Mouse (Mus musculus) adrenal gland, postnatal 4 days (tissue): Measurements from ENCODE around the gene Hp. TPM values are rescaled to one million over a fixed set of nuclear protein-coding genes. Genes with fewer than 3 reads are reported as not detected.
A peak's percentile ranks its signal among the peaks of the same experiment; 100 is the strongest.

Source experiments
- DNase-seq, 2 experiments: peaks; one replicate each; pipeline ENCODE4 v3.0.0; 2021 to 2022; ENCODE audit warnings: low spot score in 2 of 2, mixed read lengths in 2 of 2
- total RNA-seq, 2 experiments: library from RNA; stranded (reverse); gene quantifications; 2 replicates each; pipeline ENCODE4 v1.2.3; 2021

Gene Hp
- total RNA-seq, 2 experiments from 2014 or later: 21.3 to 285 TPM

GRCm38 (mm10) chr8:109565498-109566333, 13.3 kb downstream of the Hp start, which contains the start of the genes Dhx38 and Txnl4b:
Gene Dhx38 (minus strand): TSS chr8:109565861.
Gene Txnl4b (plus strand): TSS chr8:109565892.
- DNase-seq: peak; percentile 88 to 97

GRCm38 (mm10) chr8:109564766-109565165, 14.2 kb downstream of the Hp start:
- no peak for DNase-seq

- no peak for DNase-seq
These were observed 15.1 kb downstream of the Hp start for GRCm38 (mm10) chr8:109563881-109564280.

GRCm38 (mm10) chr8:109551663-109552062, 27.3 kb downstream of the Hp start:
- no peak for DNase-seq

- DNase-seq: no peak
These were observed 34.9 kb downstream of the Hp start for GRCm38 (mm10) chr8:109544049-109544448.

- DNase-seq: no peak
These were observed 36.0 kb downstream of the Hp start for GRCm38 (mm10) chr8:109542748-109543519.

- DNase-seq: no peak
These were observed 36.8 kb downstream of the Hp start for GRCm38 (mm10) chr8:109542165-109542564.

- peak; percentile 55 to 63 for DNase-seq
These were observed 42.3 kb downstream of the Hp start for GRCm38 (mm10) chr8:109536703-109537102.

GRCm38 (mm10) chr8:109535140-109535990, 43.6 kb downstream of the Hp start:
- no peak for DNase-seq

Other genes with a start within 250 kb of the Hp start
- not detected for gene Pmfbp1, start 85.1 kb downstream of the Hp start, total RNA-seq
- gene Dhx38, start 13.3 kb downstream of the Hp start, total RNA-seq: 10 to 100 TPM; 32.9 to 35.9 TPM
- gene Txnl4b, start 13.3 kb downstream of the Hp start, total RNA-seq: 10 to 100 TPM; 13.3 to 13.8 TPM
- 10 to 100 TPM; 27.2 to 32.1 TPM for gene Dhodh, start 29.5 kb upstream of the Hp start, total RNA-seq
- under 1 TPM in 1 of 2 experiments, not detected in 1; 0.08 TPM for gene Pkd1l3, start 35.3 kb upstream of the Hp start, total RNA-seq
- gene Ist1, start 114.1 kb upstream of the Hp start, total RNA-seq: 100 to 1,000 TPM in 1 of 2 experiments, 10 to 100 TPM in 1; 99.2 to 104 TPM
- 10 to 100 TPM; 23.3 to 26.1 TPM for gene Zfp821, start 126.4 kb upstream of the Hp start, total RNA-seq
- 10 to 100 TPM; 57.5 to 61.5 TPM for gene Atxn1l, start 158.6 kb upstream of the Hp start, total RNA-seq
- gene Ap1g1, start 199.4 kb upstream of the Hp start, total RNA-seq: 10 to 100 TPM; 88.5 to 90.0 TPM